In the genomic region with DNA sequence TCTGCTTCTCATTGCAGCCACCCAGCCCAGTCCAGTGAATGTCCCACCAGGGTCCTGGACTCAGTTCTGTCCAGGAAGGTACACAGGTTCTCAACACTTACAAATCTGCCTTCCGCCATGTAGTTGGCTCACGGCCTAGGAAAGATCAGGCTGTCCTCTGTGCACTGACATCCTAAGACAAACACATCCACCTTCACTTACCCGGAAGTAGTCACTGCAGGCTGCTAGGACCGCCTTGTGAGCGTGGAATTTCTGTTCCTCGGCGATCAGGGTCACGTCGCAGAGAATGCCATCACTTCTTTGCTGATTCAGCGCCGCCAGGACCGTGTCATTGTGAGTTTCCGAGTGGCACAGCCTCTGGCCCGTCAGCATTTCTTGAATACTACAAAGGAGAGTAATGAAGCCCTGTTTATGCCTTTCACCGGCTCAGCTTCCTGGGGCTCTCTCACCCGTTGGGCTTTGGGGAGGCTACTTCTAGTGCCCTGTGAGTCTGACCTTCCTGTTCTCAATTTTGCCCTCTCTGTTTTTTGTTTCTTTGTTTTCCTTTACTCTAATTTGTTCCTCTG, we compare ENCODE assay signal across 9 mouse cellular contexts. TPM values are rescaled to one million over a fixed set of nuclear protein-coding genes. Genes with fewer than 3 reads are reported as not detected.
DNase-seq lines count a peak whose midpoint lies in the region; ATAC-seq and TF ChIP-seq lines count a peak whose summit lies in the region.
"Had no signal": no experiment of that assay in that cellular context is flagged by ENCODE, and none has a peak within 500 bp of the region (broad histone marks: within the 10 kb centered on the region; RNA-seq: fewer than 3 reads in every experiment).

No protein-coding gene starts in this region.

- H3K27me3 ChIP-seq in lung, embryonic 14.5 days (ENCODE audit: insufficient read depth, low read length) = no peaks in the 10 kb centered on the region
- no peaks in the 10 kb centered on the region for H3K27me3 ChIP-seq in forebrain, embryonic 16.5 days (replicated peaks; ENCODE audit: control insufficient read depth, insufficient read depth, low read length)
- no peaks in the 10 kb centered on the region for H3K27me3 ChIP-seq in neural tube, embryonic 12.5 days (replicated peaks)
- H3K27me3 ChIP-seq: liver, embryonic 15.5 days had no signal

- 19% methylated on average over 16 of the region's 16 CpGs for WGBS in lung, embryonic 14.5 days
- WGBS in forebrain, embryonic 16.5 days = 14% methylated on average over 16 of the region's 16 CpGs
- 26% methylated on average over 16 of the region's 16 CpGs for WGBS in neural tube, embryonic 12.5 days

- H3K4me3 ChIP-seq in lung, embryonic 14.5 days (ENCODE audit: low read depth, low read length) = peak overlapping the region; percentile 17
- no peak overlapping the region for H3K4me3 ChIP-seq in forebrain, embryonic 16.5 days (replicated peaks; ENCODE audit: low read length)
- no peak overlapping the region for H3K4me3 ChIP-seq in neural tube, embryonic 12.5 days
- H3K4me3 ChIP-seq: liver, embryonic 15.5 days had no signal

- H3K27ac ChIP-seq in lung, embryonic 14.5 days (ENCODE audit: low read depth) = no peak overlapping the region
- no peak overlapping the region for H3K27ac ChIP-seq in forebrain, embryonic 16.5 days (ENCODE audit: low read length)
- no peak overlapping the region for H3K27ac ChIP-seq in neural tube, embryonic 12.5 days
- H3K27ac ChIP-seq: liver, embryonic 15.5 days had no signal

- peak; percentile 27 for DNase-seq in lung, embryonic 14.5 days
- DNase-seq in lung, postnatal 36 days = no peak
- DNase-seq in embryo, embryonic 11 days = peak; percentile 50
- no peak for DNase-seq in right cerebral cortex, postnatal 10 days (ENCODE audit: low spot score in 2 of 2)
- DNase-seq in urinary bladder, postnatal 25 days (ENCODE audit: low spot score) = no peak
- DNase-seq: cerebellum, adult 9-10 months had no signal

- H3K4me2 ChIP-seq in lung, embryonic 14.5 days = peak overlapping the region; percentile 51
- H3K4me2 ChIP-seq in forebrain, embryonic 16.5 days (ENCODE audit: low read length) = peak overlapping the region; percentile 26
- peak overlapping the region; percentile 36 for H3K4me2 ChIP-seq in neural tube, embryonic 12.5 days (replicated peaks)
- H3K4me2 ChIP-seq: liver, embryonic 15.5 days had no signal

- TF ChIP-seq CTCF in lung, embryonic 14.5 days (IDR thresholded peaks at IDR 0.05; ENCODE audit: low read depth) = no peak

- no peaks in the 10 kb centered on the region for H3K36me3 ChIP-seq in lung, embryonic 14.5 days (ENCODE audit: insufficient read depth)
- no peaks in the 10 kb centered on the region for H3K36me3 ChIP-seq in forebrain, embryonic 16.5 days (ENCODE audit: control insufficient read depth, insufficient read depth)
- H3K36me3 ChIP-seq in neural tube, embryonic 12.5 days = no peaks in the 10 kb centered on the region
- H3K36me3 ChIP-seq: liver, embryonic 15.5 days had no signal

- no peaks in the 10 kb centered on the region for H3K9me3 ChIP-seq in lung, embryonic 14.5 days (ENCODE audit: low read depth, low read length)
- no peaks in the 10 kb centered on the region for H3K9me3 ChIP-seq in forebrain, embryonic 16.5 days (ENCODE audit: control insufficient read depth, low read length)
- no peaks in the 10 kb centered on the region for H3K9me3 ChIP-seq in neural tube, embryonic 12.5 days
- H3K9me3 ChIP-seq: liver, embryonic 15.5 days had no signal

- no peak overlapping the region for H3K9ac ChIP-seq in lung, embryonic 14.5 days
- no peak overlapping the region for H3K9ac ChIP-seq in forebrain, embryonic 16.5 days (replicated peaks; ENCODE audit: low read depth, low read length)
- H3K9ac ChIP-seq in neural tube, embryonic 12.5 days = no peak overlapping the region
- H3K9ac ChIP-seq: liver, embryonic 15.5 days had no signal

- ATAC-seq in lung, embryonic 14.5 days (ENCODE audit: insufficient read depth) = peak; percentile 75; the same call in 1 of the 2 replicates
- ATAC-seq in forebrain, embryonic 16.5 days = peak; percentile 30; the same call in 1 of the 2 replicates
- 0 out of 2 replicates have a peak, but pooled peaks have one; percentile 35 for ATAC-seq in neural tube, embryonic 12.5 days (ENCODE audit: low FRiP score, low read depth)

- no peaks in the 10 kb centered on the region for H3K4me1 ChIP-seq in lung, embryonic 14.5 days (ENCODE audit: insufficient read depth)
- 0 out of 2 replicates have a peak, but pooled peaks cover 4% of the 10 kb centered on the region for H3K4me1 ChIP-seq in forebrain, embryonic 16.5 days (replicated peaks; ENCODE audit: control insufficient read depth, insufficient read depth, low read length)
- peaks cover 7% of the 10 kb centered on the region; the same call in 1 of the 2 replicates for H3K4me1 ChIP-seq in neural tube, embryonic 12.5 days
- H3K4me1 ChIP-seq: liver, embryonic 15.5 days had no signal

RNA-seq across cellular contexts. Expression of gene Klhl32, which starts 58.4 kb away (rescaled TPM):
- 1.2 and 1.3 TPM in 2 replicates for polyA plus RNA-seq in lung, embryonic 14.5 days (2014; fragmentation: Nextera tagmentation; extraction: Ambion mirVana)
- 21.3 and 26.4 TPM in 2 replicates for polyA plus RNA-seq in forebrain, embryonic 16.5 days (2015; fragmentation: Nextera tagmentation; extraction: Ambion mirVana)
- 15.4 and 15.7 TPM in 2 replicates for polyA plus RNA-seq in neural tube, embryonic 12.5 days (2016; fragmentation: Nextera tagmentation; extraction: Ambion mirVana)

Comparison
In these comparisons a context has a peak if more than half of its experiments do, and no peak if none do; other contexts are left out.
1. DNase-seq: peak in lung, embryonic 14.5 days (single experiment) and embryo, embryonic 11 days (single experiment); none in lung, postnatal 36 days (single experiment), right cerebral cortex, postnatal 10 days (0 of 2) and urinary bladder, postnatal 25 days (single experiment).
2. Peak in every context shown above with its lines, with median percentiles within 50 percentile points of each other: ATAC-seq and H3K4me2 ChIP-seq.